Mouse (Mus musculus) adrenal gland, postnatal 0 days (tissue): ENCODE results near the gene Mstn. TPM values are rescaled to one million over a fixed set of nuclear protein-coding genes. Genes with fewer than 3 reads are reported as not detected.

Source experiments
- polyA plus RNA-seq: library from polyadenylated mRNA; unstranded; fragments of >200 nt; fragmentation: Nextera tagmentation; extraction: Ambion mirVana; gene quantifications from 2 replicates; pipeline ENCODE4 v1.2.1, GENCODE M21; 2015

Gene Mstn
- not detected in 2 replicates for polyA plus RNA-seq

GRCm38 (mm10) chr1:53061340-53061739 lies at the start of gene Mstn:
Gene Mstn, plus strand, starts transcription at chr1:53061640.

GRCm38 (mm10) chr1:53020079-53020478 lies 41.4 kb upstream of the Mstn start, which contains the start of gene 1700019D03Rik:
Gene 1700019D03Rik, minus strand, starts transcription at chr1:53020179.

Other genes with a start within 250 kb of the Mstn start
- gene Inpp1, start 244.0 kb upstream of the Mstn start, polyA plus RNA-seq = 13.9 and 16.5 TPM in 2 replicates
- 42.4 and 45.3 TPM in 2 replicates for gene Hibch, start 216.7 kb upstream of the Mstn start, polyA plus RNA-seq
- 1.7 and 1.8 TPM in 2 replicates for gene 1700019D03Rik, start 41.5 kb upstream of the Mstn start, polyA plus RNA-seq
- not detected in 2 replicates for gene 1700019A02Rik, start 126.0 kb downstream of the Mstn start, polyA plus RNA-seq
- 7.9 and 9.1 TPM in 2 replicates for gene Pms1, start 235.4 kb downstream of the Mstn start, polyA plus RNA-seq
- gene Ormdl1, start 235.5 kb downstream of the Mstn start, polyA plus RNA-seq = 51.7 and 55.7 TPM in 2 replicates
- gene Gm28778, start 235.5 kb downstream of the Mstn start, polyA plus RNA-seq = 0.36 TPM in 1 of 2 replicates, not detected in the other